Mouse (Mus musculus): Measurements from ENCODE around the gene Nxnl2.

DNA sequence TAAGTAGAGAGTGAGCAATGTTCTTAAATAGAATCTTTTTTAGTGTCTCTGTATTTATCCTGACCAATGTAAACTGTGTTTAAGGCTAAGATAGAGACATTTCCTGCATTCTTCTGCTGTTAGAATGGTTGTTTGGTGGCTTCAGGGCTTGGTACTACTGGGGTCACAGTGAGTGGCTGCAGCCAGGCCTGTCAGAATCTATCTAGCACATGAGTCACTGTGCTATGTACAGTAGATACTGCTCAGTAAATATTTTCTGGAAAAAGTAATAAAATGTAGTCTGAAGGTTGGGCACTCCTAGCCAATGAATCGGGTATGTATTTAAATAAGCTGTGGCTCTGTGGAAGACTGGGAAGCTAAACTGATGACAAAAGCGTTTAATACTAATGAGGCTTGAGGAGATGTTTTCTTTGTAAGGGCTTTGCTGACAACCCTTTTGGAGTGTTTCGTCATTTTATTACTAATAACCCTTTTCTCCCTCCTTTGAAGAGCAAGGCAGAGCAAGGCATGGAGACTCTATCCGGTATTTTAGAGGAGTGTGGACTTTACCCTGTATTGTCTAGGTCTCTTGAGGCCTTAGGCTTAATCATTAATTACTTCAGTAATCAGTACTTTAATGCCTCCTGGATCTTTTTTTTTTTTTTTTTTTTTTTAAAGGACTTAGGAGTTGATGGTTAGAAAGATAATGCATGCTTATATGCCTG lies 17.7 kb upstream of the Nxnl2 start:
- TF ChIP-seq CTCF (IDR thresholded peaks at IDR 0.05; ENCODE audit: extremely low read depth, insufficient read depth, low read length) (no peak), POLR2A (IDR thresholded peaks at IDR 0.05; ENCODE audit: extremely low read depth, insufficient read depth, low read length) (no peak)
